Mouse (Mus musculus): ENCODE measurements around the gene Mrpl12. TPM values are rescaled to one million over a fixed set of nuclear protein-coding genes. Genes with fewer than 3 reads are reported as not detected.
A peak's percentile ranks its signal among the peaks of the same experiment; 100 is the strongest.

Gene Mrpl12
- polyA plus RNA-seq, 1 experiment from 2014 or later: 166 TPM

DNA sequence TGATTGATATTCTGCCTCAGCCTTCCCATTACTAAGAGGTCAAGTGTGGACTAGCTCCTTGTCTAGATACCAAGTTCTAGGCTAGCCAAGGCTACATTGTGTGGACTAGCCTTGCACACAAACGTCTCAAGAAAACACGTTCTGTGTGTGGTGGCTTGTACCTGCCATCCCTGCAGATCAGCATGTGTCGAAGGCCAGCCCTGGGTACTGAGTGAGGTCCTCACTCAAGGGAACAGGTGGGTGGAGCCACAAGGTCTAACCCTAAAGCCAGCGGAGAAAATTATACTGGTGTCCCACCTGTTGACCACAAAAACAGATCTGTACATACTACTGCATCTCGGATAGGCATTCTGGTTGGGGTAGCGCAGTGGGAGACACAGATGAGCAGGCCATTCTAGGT is 15.5 kb downstream of the Mrpl12 start:
- Histone ChIP-seq H3K9ac (no peak overlapping the region), H3K4me1 (peaks cover 6% of the 10 kb centered on the region; the same call in 1 of the 2 replicates), H3K36me3 (peaks cover 45% of the 10 kb centered on the region), H3K4me3 (replicated peaks) (no peak overlapping the region), H3K4me2 (no peak overlapping the region), H3K9me3 (replicated peaks) (no peaks in the 10 kb centered on the region), H3K27ac (peak overlapping the region; percentile 55), H3K27me3 (no peaks in the 10 kb centered on the region)
- WGBS: 84% methylated on average over 6 of the region's 6 CpGs
- 0 out of 2 replicates have a peak, but pooled peaks have one; percentile 35 for ATAC-seq (replicated peaks; ENCODE audit: low FRiP score)

GRCm38 (mm10) chr11:120500357-120500756 is 15.9 kb downstream of the Mrpl12 start:
- peak overlapping the region; percentile 55 for H3K27ac ChIP-seq

DNA sequence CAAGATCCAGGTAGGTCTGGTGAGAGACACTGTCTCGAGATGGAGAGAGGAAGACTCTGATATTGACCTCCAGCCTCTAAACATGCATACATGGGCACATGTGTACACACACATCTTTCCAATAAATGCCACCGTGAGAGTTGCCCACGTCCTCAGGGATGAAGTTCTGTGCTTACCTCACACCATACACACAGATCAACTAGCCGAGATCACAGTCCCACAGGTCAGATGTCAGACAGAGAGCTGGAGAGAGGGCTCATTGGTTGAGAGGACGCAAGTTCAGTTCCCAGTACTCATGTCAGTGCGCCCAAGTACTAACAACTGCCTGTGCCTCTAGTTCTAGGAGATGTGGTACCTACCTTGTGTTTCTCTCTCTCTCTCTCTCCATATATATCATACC is 16.6 kb downstream of the Mrpl12 start:
- Histone ChIP-seq H3K9me3 (replicated peaks) (no peaks in the 10 kb centered on the region), H3K4me3 (replicated peaks) (no peak overlapping the region), H3K4me2 (no peak overlapping the region), H3K27ac (no peak overlapping the region), H3K9ac (no peak overlapping the region), H3K27me3 (no peaks in the 10 kb centered on the region), H3K36me3 (peaks cover 34% of the 10 kb centered on the region), H3K4me1 (peaks cover 6% of the 10 kb centered on the region; the same call in 1 of the 2 replicates)
- no peak for ATAC-seq (replicated peaks; ENCODE audit: low FRiP score)
- 61% methylated on average over 6 of the region's 6 CpGs for WGBS

More at GRCm38 (mm10) chr11:120500357-120500756, 15.9 kb downstream of the Mrpl12 start:
- no peak overlapping the region for H3K4me3 ChIP-seq (replicated peaks)
- H3K36me3 ChIP-seq: peaks cover 40% of the 10 kb centered on the region
- H3K9ac ChIP-seq: no peak overlapping the region
- no peak overlapping the region for H3K4me2 ChIP-seq
- H3K9me3 ChIP-seq (replicated peaks): no peaks in the 10 kb centered on the region
- no peaks in the 10 kb centered on the region for H3K27me3 ChIP-seq
- peaks cover 6% of the 10 kb centered on the region; the same call in 1 of the 2 replicates for H3K4me1 ChIP-seq
- ATAC-seq (replicated peaks; ENCODE audit: low FRiP score): peak; percentile 50; the same call in 1 of the 2 replicates
- 21% methylated on average over 3 of the region's 3 CpGs for WGBS

GRCm38 (mm10) chr11:120501701-120502100 is 17.3 kb downstream of the Mrpl12 start:
- Histone ChIP-seq H3K27me3 (no peaks in the 10 kb centered on the region), H3K36me3 (peaks cover 27% of the 10 kb centered on the region), H3K4me2 (no peak overlapping the region), H3K9me3 (replicated peaks) (no peaks in the 10 kb centered on the region), H3K27ac (no peak overlapping the region), H3K9ac (no peak overlapping the region), H3K4me1 (peaks cover 9% of the 10 kb centered on the region; the same call in 1 of the 2 replicates), H3K4me3 (replicated peaks) (no peak overlapping the region)
- ATAC-seq (replicated peaks; ENCODE audit: low FRiP score): no peak
- 83% methylated on average over 4 of the region's 4 CpGs for WGBS

DNA sequence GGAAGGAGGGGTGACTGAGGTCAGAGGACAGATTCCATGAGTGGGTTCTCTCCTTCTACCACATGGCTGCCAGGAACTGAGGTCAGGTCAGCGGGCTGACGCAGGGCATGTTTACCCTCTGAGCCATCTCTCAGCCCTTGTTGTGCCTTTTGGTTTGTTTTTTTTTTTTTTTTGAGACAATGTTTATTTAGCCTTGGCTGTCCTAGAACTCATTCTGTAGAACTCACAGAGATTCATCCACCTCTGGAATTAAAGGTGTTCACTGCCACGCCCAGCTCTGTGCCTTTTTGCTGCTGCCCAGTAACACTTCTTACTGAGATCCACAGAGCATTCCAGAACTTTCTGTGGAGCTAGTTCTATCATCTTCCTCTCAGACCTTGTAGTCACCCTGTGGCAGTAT is 21.2 kb downstream of the Mrpl12 start:
- no peak overlapping the region for H3K4me2 ChIP-seq
- no peaks in the 10 kb centered on the region for H3K27me3 ChIP-seq
- no peak overlapping the region for H3K27ac ChIP-seq
- 79% methylated on average over 3 of the region's 3 CpGs for WGBS
- no peaks in the 10 kb centered on the region for H3K9me3 ChIP-seq (replicated peaks)
- peaks cover 13% of the 10 kb centered on the region for H3K4me1 ChIP-seq
- H3K36me3 ChIP-seq: no peaks in the 10 kb centered on the region
- H3K4me3 ChIP-seq (replicated peaks): no peak overlapping the region
- H3K9ac ChIP-seq: no peak overlapping the region
- no peak for ATAC-seq (replicated peaks; ENCODE audit: low FRiP score)

DNA sequence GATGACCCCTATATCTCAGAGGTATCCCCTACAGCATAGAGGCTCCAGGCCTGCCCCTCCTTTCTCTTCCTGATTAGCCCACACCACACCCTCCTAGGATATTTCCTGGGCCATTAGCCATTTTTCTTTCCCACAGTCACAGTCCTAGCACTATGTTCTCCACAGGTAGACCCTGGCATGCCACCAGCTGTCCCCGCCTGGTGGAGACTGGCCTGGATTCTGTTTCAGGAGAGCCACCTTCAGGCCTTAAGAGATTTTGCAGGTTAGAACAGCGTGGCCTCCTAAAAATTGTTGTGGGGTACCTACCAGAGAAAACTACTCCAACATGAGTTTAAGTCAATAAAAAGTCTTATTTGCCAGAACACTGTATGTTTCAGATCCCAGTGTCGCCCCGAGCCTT is 22.5 kb downstream of the Mrpl12 start:
- Histone ChIP-seq H3K4me2 (no peak overlapping the region), H3K9me3 (replicated peaks) (no peaks in the 10 kb centered on the region)

GRCm38 (mm10) chr11:120507611-120508289 is 23.3 kb downstream of the Mrpl12 start:
- Histone ChIP-seq H3K4me1 (peaks cover 22% of the 10 kb centered on the region), H3K9me3 (replicated peaks) (no peaks in the 10 kb centered on the region), H3K9ac (no peak overlapping the region), H3K27me3 (no peaks in the 10 kb centered on the region), H3K27ac (0 out of 2 replicates have a peak overlapping the region, but pooled peaks have one; percentile 48), H3K4me3 (replicated peaks) (no peak overlapping the region), H3K4me2 (no peak overlapping the region), H3K36me3 (no peaks in the 10 kb centered on the region)
- 67% methylated on average over 13 of the region's 13 CpGs for WGBS
- ATAC-seq (replicated peaks; ENCODE audit: low FRiP score): no peak

More for the DNA sequence above, 22.5 kb downstream of the Mrpl12 start:
- H3K36me3 ChIP-seq: no peaks in the 10 kb centered on the region
- no peak overlapping the region for H3K9ac ChIP-seq
- WGBS: 57% methylated on average over 4 of the region's 4 CpGs
- 0 out of 2 replicates have a peak, but pooled peaks have one; percentile 46 for ATAC-seq (replicated peaks; ENCODE audit: low FRiP score)
- H3K4me3 ChIP-seq (replicated peaks): no peak overlapping the region
- H3K4me1 ChIP-seq: peaks cover 19% of the 10 kb centered on the region
- no peaks in the 10 kb centered on the region for H3K27me3 ChIP-seq
- 0 out of 2 replicates have a peak overlapping the region, but pooled peaks have one; percentile 48 for H3K27ac ChIP-seq

GRCm38 (mm10) chr11:120508290-120508870 is 24.0 kb downstream of the Mrpl12 start:
- H3K27me3 ChIP-seq: no peaks in the 10 kb centered on the region
- no peak overlapping the region for H3K4me2 ChIP-seq
- no peak overlapping the region for H3K4me3 ChIP-seq (replicated peaks)
- no peak for ATAC-seq (replicated peaks; ENCODE audit: low FRiP score)
- H3K36me3 ChIP-seq: no peaks in the 10 kb centered on the region
- 80% methylated on average over 9 of the region's 9 CpGs for WGBS
- H3K9ac ChIP-seq: no peak overlapping the region
- no peaks in the 10 kb centered on the region for H3K9me3 ChIP-seq (replicated peaks)
- peaks cover 27% of the 10 kb centered on the region for H3K4me1 ChIP-seq
- H3K27ac ChIP-seq: 0 out of 2 replicates have a peak overlapping the region, but pooled peaks have one; percentile 27

- ATAC-seq (replicated peaks; ENCODE audit: low FRiP score): no peak
- H3K27me3 ChIP-seq: no peaks in the 10 kb centered on the region
- peak overlapping the region; percentile 53; the same call in 1 of the 2 replicates for H3K4me2 ChIP-seq
- H3K4me3 ChIP-seq (replicated peaks): no peak overlapping the region
- no peaks in the 10 kb centered on the region for H3K36me3 ChIP-seq
- peaks cover 27% of the 10 kb centered on the region for H3K4me1 ChIP-seq
- no peak overlapping the region for H3K9ac ChIP-seq
- no peaks in the 10 kb centered on the region for H3K9me3 ChIP-seq (replicated peaks)
- peak overlapping the region; percentile 64; the same call in 1 of the 2 replicates for H3K27ac ChIP-seq
- WGBS: 52% methylated on average over 4 of the region's 4 CpGs
Observed at GRCm38 (mm10) chr11:120509940-120510339, 25.5 kb downstream of the Mrpl12 start.

- Histone ChIP-seq H3K27me3 (no peaks in the 10 kb centered on the region), H3K4me2 (peak overlapping the region; percentile 53), H3K9ac (peak overlapping the region; percentile 26; the same call in 1 of the 2 replicates), H3K27ac (peak overlapping the region; percentile 64), H3K9me3 (replicated peaks) (no peaks in the 10 kb centered on the region), H3K4me1 (peaks cover 27% of the 10 kb centered on the region), H3K4me3 (replicated peaks) (peak overlapping the region; percentile 32), H3K36me3 (no peaks in the 10 kb centered on the region)
- WGBS: 11% methylated on average over 16 of the region's 16 CpGs
- no peak; the same call in 1 of the 2 replicates for ATAC-seq (replicated peaks; ENCODE audit: low FRiP score)
Observed at GRCm38 (mm10) chr11:120510375-120511030, 26.1 kb downstream of the Mrpl12 start.

DNA sequence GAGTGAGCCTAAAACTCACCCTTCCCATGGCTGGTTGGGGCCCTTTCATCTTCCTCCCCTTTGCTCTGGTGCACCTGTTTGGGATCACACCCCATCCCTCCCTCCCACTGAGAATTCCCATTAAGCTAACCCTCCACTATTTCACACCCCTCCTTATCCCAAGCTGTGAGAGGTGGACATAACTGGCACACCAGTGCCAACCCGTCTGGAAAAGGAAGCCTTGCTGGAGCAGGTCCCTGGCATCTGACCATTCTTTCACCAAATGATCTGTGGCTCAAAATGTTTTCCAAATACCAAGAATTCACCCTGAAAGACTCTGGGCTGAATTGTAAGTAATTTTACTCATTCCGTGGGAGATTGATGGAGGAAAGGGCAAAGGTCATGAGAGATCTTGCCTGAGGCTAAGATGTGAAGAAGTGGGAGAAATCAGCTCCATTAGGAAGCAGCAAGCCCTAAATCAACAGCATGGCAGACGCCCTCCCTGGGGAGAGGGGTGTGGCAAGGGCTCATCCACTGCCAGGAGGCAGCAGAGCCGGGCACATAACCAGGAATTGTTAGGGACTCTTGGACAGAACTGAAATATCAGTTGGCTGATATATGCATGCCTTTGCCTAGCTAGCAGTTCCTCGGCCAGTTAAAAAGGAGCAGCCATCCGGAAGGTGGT is 28.5 kb downstream of the Mrpl12 start:
- H3K27ac ChIP-seq: no peak overlapping the region
- WGBS: 24% methylated on average over 6 of the region's 6 CpGs
- no peak overlapping the region for H3K4me2 ChIP-seq
- H3K36me3 ChIP-seq: no peaks in the 10 kb centered on the region
- H3K27me3 ChIP-seq: no peaks in the 10 kb centered on the region
- H3K9me3 ChIP-seq (replicated peaks): no peaks in the 10 kb centered on the region
- H3K4me1 ChIP-seq: peaks cover 25% of the 10 kb centered on the region
- no peak for ATAC-seq (replicated peaks; ENCODE audit: low FRiP score)
- no peak overlapping the region for H3K4me3 ChIP-seq (replicated peaks)
- no peak overlapping the region for H3K9ac ChIP-seq
